Mouse (Mus musculus) cerebellum, postnatal 25 days (tissue): Measurements from ENCODE around the gene Taco1.
A peak's percentile ranks its signal among the peaks of the same experiment; 100 is the strongest.
"Not testable (repeated sequence)": the region's sequence is repeated elsewhere in the genome, so short reads cannot be mapped to it uniquely, and the experiment has no call there.

Source experiments
- DNase-seq, 2 experiments: peaks; one replicate each; pipeline ENCODE4 v3.0.0; 2021; ENCODE audit warnings: mixed read lengths in 2 of 2

Taco1 gene

DNA sequence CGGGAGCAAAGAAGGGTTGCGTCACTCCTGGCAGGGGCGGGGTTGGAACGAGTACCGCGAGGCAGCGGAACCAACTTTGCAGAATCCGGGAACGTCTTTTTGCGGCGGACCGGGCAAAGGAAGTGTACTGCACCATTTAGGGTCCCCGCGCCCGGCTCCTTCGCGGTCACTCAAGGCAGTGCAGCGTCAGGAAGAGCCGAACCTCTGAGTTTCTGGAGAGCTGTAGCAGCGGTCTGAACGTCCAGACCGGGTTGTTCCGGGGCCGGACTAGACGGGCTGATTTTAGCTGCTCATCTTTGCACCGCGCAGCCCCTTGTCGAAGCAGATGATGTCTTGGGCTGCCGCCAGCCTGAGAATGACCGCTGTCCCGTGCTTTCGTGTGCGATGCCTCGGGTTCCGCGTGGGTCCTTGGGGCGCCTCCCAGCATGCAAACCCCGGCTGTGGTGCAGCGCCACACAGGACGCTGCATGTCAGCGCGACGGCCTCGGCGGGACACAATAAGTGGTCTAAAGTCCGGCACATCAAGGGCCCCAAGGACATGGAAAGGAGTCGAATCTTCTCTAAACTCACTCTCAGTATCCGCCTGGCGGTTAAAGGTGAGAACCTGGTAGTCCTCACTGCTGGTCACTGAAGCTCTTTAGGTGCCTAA is at the start of gene Taco1:
Gene Taco1 (plus strand): TSS at position 139 of the 649 bp plus-strand sequence.
- peak; percentile 96 to 97 for DNase-seq

DNA sequence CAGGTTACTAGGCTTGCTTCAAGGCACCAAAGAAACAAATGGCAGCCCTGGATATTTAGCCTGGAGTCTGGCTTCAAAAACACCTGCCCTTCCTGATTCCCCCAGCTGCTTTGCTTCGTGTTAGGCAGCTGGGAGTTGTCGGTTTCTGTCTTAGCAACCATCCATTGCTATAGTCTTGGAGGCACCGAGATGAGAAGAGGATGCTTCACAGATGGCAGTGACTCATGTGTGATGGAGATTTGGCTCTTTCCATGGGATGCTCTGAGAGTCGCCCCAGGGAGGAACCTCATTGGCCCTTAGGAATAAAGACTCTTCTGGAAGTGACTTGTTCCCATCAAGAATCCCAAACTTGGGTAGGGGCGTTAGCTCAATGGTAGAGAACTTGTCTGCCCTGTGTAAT is 49.4 kb upstream of the Taco1 start:
- DNase-seq: no peak

DNA sequence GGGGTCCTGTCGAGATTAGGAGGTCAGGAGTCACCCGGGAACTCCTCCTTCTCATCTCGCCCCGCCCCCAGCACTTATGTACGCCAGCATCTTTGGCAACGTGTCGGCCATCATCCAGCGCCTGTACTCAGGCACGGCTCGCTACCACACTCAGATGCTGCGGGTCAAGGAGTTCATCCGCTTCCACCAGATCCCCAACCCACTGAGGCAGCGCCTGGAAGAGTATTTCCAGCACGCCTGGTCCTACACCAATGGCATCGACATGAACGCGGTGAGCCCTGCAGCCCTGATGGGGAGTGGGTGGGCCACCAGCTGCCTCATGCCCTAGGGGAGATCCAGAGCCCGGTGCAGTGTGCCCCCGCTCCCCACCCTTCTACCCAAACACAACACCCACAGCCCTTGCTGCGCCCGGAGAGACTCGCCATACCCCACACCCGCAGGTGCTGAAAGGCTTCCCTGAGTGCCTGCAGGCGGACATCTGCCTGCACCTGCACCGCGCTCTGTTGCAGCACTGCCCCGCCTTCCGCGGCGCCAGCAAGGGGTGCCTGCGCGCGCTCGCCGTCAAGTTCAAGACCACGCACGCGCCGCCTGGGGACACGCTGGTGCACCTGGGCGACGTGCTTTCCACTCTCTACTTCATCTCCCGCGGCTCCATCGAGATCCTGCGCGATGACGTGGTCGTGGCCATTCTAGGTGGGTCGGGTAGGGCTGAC is 45.7 kb upstream of the Taco1 start:
- peak; percentile 46 to 66 for DNase-seq

DNA sequence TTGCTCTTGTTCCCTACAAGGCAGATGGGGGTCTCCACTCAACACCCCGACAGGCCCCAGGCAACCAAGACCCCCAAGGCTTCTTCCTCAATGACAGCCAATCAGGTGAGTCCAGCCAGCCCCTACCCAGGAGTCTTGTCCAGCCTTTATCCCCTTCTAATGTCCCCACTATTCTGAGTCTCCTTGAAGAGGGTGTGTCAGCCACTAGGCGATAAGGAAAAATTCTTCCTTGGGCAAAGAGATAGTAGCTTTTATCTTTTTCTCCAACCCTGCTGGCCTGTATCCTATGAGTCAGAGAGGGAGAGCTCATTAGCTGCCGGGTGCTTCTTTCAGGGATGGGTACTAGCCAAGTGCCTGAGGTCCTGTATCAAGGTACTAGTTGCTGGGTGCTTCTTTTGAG is 40.1 kb upstream of the Taco1 start:
- DNase-seq: no peak

DNA sequence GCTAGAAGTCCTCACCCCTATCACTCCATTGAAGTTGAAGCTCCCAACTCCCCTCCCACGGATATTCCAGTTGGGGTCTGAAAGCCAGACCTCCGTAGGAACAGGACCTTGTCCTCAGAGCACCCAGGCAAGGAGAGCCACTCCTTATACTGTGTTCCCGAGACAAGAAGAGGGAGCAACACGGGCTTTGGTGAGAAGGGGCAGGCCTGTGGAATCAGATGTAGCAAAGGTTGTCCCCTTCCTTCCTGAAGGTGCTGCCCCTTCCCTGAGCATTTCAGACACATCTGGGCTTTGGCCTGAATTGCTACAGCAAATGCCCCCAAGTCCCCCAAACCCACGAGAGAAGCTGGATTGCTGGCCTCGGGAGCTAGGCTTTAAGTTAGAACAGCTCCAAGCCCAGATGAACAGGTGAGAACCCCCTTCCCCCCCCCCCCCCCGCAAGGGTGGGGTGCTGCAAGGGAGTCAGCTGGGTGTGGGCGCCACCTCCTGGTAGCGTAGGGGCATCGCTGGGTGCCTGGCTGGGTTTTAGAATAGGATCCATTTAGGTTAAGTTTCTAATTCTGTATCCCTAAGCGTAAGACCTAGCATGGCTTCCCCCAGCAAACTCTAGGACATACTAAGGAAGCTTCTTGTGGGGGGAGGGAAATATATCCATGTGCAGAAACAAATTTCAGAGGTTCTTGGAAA is 39.3 kb upstream of the Taco1 start:
- DNase-seq: peak; percentile 78 to 82

DNA sequence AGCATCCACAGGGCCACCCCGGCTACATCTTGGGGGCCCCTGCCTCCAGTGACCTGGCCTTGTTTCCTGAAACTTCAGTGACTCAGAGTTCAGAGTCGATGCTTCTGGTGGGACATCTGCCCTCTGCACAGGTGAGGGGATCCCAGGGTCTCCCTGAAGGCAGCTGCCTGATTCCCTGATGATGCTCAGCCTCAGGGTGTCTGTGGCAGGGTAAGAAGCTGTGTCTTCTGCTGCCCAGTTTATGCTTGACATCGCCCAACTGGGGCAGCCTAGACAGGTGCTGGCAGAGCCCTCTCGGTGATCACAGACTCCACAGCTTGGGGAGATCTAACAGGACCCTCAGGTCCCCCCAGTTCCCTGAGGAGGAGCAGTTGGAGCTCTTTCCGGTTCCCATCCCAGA is 38.3 kb upstream of the Taco1 start:
- no peak for DNase-seq

DNA sequence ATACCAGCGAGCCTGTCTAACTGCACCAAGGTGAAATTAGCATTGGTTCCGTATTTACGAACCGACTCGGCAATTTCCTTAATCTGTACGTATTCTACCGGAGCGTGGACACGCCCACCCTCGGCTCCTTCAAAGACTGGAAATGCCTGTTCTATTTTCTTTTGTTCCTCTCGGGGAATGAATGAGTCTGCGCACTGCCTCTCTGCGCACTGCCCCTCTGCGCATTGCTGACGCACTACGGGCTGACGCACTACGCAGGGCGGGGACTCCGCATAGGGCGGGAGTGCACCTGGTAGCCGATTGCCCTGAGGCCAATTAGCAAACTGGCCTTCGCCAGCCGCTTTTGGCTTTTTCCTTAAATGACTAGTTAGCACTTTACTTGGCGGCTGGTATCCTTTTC is 33.8 kb upstream of the Taco1 start:
- not testable (repeated sequence) for DNase-seq

DNA sequence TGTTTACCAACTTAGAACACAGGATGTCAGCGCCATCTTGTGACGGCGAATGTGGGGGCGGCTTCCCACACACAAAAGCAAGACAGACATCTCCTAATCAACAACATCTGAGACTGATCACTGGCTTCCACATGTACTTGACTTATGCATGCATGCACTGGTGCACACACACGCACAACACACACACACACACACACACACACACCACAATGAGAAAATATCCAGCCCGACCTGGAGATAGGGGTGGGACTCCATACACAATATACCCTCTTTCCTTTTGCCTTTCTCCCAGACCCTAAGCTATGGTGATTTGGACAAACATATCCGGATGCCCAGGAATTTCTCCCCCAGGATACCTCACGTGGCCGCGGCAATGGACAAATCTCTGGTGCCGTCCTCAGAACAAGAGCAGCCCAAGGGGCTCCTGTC is 32.4 kb upstream of the Taco1 start:
- DNase-seq: peak; percentile 47 to 50

DNA sequence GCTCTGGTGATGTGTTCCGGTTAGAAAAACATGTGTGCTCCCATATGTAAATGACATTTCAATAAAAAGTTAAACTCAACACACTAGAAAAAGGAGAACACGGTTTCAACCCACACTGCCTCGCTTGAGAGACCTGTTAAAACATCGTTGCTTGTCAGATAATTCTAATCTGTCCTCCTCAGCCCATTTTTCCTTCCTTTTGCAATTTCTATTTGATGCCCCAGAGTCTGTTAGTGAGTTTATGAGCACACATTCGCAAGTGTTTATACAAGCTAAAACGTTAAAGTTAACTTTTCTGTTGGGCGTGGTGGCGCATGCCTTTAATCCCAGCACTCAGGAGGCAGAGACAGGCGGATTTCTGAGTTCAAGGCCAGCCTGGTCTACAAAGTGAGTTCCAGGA is 30.9 kb upstream of the Taco1 start:
- no peak for DNase-seq

DNA sequence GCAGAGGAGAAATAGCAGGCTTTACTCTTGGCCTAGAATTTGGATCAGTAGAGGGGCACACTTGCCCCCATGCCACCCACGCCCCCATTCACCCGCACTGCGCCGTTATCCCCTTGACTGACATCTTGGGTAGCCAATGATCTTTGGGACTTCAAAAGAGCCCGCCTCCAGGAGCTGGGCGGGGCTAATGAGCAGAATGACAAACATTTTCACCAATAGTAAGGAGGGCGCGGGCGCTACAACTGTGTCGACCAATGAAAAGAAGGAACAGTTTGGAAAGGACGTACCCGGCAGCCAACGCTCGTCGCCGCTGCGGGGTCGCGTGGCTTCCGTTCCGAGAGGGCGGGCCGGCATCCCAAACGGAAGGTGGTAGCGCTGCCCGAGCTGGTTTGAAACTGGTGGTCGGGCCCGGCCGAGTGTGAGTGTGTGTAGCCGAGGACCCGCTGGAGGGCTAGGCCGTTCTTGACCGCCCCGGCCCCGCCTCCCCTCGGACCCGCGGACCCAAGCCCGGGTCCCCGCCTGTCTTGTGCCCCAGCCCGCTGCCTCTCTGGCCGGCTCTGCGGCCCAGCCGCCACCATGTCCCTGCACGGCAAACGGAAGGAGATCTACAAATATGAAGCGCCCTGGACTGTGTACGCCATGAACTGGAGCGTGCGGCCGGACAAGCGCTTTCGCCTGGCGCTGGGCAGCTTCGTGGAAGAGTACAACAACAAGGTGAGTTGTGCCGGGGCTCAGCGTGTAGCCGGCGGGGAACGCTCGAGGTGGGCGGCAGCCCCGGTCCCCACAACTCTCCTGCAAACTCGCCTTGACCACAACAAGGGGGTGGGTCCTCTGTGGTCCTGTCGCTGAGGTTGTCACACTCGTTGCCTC is 29.1 kb upstream of the Taco1 start, which contains the start of gene Dcaf7:
Gene Dcaf7 (plus strand): TSS at position 325 of the 870 bp plus-strand sequence.
- peak; percentile 97 to 100 for DNase-seq

DNA sequence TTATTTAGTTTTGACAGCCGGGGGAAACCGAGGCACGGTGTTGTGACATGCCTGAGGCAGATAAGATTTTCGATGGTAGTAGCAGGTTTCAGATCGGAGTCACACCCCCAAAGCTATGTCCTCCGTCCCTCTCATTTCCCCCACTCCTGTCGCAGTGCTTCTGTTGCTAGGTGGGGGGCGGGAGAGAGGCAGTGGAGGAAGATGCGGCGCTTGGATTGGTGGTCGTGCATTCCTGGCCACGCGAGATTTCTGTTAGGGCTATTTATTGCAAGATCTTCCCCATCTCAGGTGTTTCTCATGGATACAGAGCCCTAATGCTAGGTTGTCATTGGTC is 28.5 kb upstream of the Taco1 start:
- peak; percentile 45 to 70 for DNase-seq

DNA sequence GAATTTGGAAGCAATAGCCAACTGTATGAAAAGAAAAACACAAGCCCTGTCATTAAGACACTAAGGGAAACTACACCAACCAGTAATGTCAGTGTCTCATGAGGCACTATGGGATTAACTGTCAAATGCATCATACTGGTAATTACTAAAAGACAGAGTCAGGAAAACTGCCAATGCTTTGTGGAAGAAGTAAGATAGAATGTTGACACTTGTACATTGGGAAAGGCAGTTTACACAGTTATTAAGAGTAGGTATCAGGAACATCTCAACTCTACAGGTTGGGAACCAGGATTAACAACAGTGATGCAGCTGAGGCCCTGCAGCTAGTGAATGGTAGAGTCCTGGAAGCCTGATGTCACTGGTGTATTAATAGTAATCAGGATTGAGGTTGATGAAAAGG is 21.5 kb upstream of the Taco1 start:
- DNase-seq: no peak

DNA sequence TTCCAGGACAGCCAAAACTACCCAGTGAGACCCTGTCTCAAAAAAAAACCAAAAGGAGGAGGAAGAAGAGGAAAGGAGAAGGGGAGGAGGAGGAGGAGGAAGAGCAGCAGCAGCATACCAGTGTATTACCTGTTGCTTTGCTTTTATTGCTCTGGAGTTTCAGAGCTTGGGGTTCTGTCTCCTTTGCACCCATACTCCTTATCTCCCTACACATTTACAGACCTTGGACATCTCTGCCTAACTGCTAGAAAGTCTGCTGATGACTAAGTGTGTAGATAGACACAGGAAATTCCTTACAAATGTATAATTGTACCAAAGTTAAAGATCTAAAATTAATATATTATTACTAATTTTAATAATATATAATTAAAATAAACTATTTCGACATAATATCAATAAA is 20.6 kb upstream of the Taco1 start:
- no peak for DNase-seq

DNA sequence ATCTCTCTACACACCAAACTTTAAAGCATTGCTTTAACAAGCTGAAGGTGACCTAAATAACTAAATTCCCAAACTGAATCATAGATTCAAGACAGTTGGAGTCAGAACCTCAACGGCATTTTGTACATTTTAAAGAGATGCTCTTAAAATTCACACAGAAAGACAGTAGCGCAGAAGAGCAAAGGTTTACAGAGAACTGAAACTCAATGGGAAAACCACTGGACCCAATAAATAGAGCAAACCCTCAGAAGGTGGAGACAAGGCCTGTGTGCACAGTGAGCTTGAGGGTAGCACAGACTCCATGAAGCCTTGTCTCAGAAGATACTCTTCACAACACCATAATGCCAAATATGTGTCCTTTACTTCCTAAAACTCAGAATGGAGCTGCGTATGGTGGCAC is 20.1 kb upstream of the Taco1 start:
- DNase-seq: no peak

DNA sequence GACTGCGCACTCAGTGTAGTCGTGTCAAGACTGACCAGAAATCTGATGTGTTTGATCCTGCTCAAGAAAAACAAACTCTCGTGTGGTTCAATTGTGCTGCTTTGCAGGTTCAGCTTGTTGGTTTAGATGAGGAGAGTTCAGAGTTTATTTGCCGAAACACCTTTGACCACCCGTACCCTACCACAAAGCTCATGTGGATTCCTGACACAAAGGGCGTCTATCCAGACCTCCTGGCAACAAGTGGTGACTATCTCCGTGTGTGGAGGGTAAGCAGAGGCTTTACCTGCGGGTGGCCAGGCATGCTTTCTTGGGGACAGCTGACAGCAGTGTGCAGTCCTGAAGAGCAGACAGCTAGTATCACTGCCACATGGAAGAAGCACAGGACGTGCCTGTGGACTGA is 19.3 kb upstream of the Taco1 start:
- DNase-seq: peak in 1 of 2 experiments; percentile 34

DNA sequence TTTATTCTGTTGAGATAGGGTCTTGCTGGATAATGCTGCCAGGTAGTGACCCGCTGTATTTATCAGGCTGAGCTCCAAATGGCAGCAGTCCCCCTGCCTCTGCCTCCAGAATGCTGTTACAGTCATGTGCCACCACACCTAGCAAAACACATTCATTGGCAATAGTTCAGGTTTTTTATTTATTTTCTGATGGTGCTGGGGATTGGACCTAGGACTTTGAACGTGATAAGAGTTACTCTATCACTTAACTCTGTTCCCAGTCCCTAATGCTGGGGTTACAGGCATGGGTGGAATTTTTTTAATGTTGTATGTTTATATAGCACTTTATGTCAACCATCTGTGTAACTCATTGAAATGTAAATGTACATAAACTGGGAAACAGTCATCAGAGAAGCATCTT is 11.9 kb upstream of the Taco1 start:
- DNase-seq: no peak

DNA sequence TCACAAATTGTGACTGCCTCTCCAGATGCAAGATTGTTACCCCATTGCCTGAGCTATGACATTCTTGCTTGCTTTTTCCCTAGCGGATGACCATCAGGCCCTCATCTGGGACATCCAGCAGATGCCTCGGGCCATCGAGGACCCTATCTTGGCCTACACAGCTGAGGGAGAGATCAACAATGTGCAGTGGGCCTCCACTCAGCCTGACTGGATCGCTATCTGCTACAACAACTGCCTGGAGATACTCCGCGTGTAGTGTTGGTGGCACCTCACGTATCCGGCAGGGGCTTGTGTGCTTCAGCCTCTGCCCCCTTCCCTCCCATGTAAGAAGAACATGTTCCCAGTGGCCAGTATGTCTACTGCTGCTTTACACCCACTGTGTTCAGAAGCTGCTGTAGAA is 11.3 kb upstream of the Taco1 start:
- no peak for DNase-seq

DNA sequence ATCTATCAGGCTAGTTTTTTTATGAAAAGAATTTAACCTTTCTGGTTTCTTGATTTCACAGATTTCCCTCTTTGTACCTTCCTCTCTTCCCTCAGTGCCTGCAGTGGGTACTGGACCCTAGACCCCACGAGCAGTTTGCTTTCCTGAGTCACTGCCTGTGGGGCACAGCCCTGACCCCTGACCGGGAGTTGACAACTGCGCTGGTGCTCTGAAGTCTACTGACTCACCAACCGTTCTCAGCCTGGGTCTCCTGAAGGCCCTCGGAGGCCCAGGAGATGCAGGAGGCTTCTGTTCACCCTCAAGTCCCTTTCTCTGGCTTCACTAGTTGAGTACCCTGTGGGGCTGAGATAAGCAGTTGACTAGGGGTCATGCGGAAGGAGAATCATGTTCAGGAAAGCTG is 10.5 kb upstream of the Taco1 start:
- DNase-seq: no peak

DNA sequence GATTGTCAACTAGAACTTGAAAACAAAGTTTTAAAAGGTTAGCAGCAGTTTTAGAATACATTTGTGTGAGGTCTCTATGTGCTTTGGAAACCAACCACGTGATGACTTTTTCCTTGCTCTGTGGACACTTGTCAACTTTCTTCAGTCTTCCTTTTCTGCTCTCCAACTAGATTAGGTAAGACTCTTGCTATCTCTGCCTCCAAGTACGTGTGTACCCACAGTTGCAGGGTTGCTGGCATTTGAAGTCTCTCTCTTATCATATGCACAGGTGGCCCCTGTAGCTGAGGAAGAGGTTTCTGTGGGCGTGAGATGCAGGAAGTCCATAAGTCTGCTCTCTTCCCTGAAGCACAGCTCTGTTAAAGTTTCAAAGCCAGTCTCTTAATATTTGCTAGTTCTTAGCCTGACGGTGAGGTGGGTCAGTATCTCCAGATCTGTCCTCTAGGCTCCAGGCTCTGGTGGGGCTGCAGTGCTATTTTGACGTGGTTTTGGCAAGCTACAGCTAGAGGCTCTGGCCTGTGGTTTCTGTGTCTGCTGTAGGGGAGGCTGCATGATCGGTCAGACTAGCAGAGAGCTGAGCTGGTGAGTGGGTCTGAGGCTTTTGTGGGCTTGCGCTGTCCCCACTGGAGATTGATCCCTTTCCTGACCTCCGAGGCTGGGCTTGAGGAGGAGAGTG is 8.9 kb upstream of the Taco1 start:
- DNase-seq: no peak

DNA sequence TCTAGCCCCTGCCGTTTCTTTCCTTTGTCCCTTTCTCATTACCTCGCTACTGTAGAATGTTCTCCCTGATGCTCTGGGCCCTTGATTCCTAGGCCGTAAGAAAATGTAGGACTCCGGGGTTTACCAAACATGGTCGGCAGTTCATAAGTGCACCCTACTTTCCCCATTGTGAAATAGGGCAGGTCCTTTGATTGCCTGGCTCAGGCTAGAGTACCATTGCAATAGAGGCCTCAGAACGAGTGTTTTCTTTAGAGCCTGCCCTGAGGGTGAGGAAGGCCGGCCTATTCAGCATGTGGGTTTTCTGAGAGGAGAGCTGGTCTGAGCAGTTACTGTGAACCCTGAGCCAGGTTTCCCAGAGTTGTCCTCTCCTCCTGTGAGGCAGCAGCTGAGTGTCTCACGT is 7.8 kb upstream of the Taco1 start:
- no peak for DNase-seq

DNA sequence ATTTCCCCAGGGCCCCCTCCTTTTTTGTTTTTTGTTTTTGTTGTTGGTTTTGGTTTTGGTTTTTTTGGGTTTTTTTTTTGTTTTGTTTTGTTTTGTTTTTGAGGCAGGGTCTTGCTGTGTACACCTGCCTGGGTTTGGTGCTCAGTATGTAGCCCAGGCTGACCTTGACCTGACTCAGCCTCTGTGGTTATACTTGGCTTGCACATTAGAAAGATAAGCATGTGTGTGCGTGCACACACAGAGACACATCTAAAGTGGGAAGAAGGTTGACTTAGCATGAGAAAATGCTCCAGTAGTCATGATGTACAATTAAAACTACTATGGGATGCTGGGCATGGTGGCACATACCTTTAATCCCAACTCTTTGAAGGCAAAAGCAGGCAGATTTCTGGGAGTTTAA is 5.3 kb upstream of the Taco1 start:
- no peak for DNase-seq

DNA sequence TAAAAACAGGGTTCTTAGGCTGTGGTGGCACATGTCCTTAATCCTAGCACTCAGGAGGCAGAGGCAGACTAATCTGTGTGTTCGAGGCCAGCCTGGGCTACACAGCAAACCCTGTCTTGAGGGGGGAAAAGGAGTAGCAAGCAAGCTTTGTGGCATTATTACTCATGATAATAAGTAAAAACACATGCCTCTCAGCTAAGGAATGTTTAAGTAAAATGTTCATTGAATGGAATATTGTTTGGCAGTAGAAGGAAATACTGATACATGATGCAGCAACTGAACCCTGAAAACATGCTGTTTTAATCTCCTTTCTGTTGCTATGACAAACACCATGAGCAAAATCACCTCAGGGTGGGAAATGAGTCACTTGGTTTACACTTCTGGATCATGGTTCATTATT is 4.5 kb upstream of the Taco1 start:
- DNase-seq: no peak

DNA sequence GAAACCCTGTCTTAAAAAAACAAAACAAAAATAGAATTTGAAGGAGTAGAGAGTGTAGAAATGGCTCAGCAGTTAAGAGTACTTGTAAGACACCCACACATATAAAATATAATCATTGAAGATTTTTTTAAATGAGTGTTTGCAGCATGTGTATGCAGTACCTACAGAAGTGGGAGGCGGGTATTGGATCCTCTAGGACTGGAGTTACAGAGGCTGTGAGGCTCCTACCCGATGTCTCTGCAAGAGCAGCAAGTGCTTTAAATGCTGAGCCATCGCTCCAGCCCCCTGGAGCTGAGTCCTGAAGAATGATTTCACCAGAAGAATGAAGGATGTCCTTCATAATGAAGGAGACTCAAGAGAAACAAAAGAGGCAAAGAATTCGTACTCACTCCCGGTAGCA is 2.1 kb upstream of the Taco1 start:
- DNase-seq: no peak
